Mouse (Mus musculus): ENCODE measurements around the gene A3galt2.

Gene A3galt2

DNA sequence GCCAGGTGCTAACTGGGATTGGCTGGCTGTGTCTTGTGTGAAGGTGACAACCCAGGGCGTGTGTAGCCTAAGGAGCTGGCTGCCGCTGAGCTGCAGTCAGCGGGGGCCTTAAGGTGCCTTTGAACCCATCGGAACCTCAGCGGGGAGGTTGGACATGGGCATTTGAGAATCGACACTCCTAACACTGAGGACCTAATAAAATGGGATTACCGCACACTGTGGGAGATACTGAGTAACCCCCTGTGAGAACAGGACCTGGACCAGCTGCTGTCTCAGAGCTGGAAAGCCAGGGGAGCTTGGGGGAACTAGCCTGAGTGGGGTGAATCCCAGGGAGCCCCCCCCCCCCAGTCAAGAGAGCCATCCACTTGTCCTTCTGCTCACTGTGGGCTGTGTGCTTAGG, 1.6 kb upstream of the A3galt2 start:
- no peak for DNase-seq (ENCODE audit: low read depth, low spot score)

- no peak for DNase-seq (ENCODE audit: low read depth, low spot score)
These were observed 736 bp downstream of the A3galt2 start for GRCm38 (mm10) chr4:128755900-128756299.

DNA sequence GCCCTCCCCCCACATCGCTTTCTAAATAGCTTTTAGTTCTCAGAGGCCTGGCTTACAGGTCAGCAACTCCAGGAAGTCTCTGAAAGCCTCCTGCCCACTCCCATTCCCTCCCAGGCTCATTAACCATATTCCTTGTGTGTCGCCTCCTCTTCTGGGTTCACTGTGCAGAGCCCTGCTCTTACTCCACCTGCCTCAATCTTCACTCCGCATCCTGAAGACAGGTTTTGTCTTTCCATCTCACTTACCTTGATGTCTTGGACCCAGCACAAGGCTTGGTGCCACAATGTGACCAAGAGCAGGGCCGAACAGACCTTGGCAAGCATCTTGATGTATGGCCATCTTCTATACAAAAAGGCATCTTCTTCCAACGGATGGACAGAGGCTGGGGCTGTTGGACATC, 4.0 kb downstream of the A3galt2 start:
- no peak for DNase-seq (ENCODE audit: low read depth, low spot score)

GRCm38 (mm10) chr4:128760029-128760428, 4.9 kb downstream of the A3galt2 start:
- DNase-seq (ENCODE audit: low read depth, low spot score), result no peak

DNA sequence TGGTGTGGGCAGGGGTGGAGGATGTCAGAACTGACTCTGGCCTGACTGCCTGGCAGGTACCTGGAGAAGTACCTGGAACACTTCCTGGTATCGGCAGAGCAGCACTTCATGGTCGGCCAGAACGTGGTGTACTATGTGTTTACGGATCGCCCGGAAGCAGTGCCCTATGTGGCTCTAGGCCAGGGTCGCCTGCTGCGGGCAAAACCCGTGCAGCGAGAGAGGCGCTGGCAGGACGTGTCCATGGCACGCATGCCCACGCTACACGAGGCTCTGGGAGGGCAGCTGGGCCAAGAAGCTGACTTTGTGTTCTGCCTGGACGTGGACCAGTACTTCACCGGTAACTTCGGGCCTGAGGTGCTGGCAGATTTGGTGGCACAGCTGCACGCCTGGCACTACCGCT, 11.8 kb downstream of the A3galt2 start:
- no peak for DNase-seq (ENCODE audit: low read depth, low spot score)

GRCm38 (mm10) chr4:128768120-128768519, 13.0 kb downstream of the A3galt2 start:
- no peak for DNase-seq (ENCODE audit: low read depth, low spot score)

DNA sequence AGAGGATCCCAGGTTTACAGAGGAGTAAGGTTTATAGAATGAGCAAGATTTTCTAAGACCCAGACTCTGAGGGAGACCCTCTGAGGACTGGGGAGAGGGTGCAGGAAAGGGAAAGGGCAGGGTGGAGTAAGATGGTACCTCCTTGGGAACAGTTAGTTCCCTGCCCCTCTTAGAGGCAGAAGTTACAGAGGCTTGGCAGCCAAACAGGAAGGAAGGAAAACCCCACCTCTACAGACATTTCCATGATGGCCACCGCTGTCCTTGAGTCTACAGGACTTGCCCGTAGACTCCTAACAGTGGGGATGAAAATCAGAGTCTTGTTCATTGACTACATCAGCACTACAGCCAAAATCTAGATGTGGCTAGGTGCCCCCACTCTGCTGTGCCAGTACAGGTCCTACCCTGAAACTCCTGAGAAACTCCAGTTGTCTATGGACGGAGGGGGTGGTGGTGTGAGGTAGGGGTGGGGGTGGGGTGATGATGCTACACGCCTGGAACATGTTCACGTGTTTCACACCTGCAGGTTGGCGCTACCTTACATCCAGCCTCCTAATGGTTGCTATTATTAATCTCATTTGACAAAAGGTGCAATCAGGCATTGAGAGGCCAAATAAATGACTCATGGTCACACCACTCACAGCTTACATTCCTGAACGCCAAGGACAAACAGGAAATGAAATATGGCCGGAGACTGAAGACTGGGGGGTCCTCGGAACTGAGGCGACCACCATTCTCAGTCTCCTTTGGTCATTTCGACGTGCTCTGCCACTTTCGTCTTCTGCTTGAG, 14.6 kb downstream of the A3galt2 start:
- no peak for DNase-seq (ENCODE audit: low read depth, low spot score)

DNA sequence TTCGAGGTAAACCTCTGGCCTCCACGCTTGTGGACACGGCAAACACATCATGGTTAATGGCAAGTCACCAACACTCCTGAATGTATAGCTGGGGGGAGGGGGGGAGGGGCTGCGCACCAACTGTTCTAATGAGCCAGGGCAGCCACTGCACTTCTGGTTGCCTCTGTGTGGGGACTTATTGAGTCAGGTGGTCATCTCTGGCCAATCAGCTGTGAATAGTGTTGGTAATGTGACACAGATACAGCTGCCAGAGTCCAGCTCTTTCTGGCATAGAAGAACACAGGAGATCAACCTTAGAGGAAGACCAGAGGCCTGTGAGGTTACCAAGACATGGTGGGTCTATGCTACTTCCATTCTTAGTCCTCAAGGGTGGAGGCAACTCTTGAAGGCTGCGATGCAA, 15.5 kb downstream of the A3galt2 start:
- no peak for DNase-seq (ENCODE audit: low read depth, low spot score)

DNA sequence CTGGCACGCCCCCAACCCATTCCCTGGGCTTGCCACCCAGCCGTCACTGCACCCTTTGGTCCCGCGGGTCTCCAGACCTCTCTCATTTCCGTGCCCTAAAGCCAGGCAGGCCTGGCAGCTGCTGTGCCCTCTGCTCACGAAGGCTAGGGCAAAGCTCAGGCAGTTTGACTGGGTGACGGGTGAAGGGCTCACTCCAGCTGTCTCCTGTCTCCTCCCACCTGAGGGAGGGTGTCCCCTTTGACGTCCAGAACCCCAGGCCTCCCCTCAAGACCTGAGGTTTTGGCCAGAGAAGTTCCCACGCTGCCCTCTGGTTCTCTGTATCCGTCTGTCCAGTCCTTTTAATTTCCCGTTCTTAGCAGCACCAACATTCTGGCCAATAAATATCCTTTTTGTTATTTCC, 18.7 kb downstream of the A3galt2 start:
- no peak for DNase-seq (ENCODE audit: low read depth, low spot score)

DNA sequence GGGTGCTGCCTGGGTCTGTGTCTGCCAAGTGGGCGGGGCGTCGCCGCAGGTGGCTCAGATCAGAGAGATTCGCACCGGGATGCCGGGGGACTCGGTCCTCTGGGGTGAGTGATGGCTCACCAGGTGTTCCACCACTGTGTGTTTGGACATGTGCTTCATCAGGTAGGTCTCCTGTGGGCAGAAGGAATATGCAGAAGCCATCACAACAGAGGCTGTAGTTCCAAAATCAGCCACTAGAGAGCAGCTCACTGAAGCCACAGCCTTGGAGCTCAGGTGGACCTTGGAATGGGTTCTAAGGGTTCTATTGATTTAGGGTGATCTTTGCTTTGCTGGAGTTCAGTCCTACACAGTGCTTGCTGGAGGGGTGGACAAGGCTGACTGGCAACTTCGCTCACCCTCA, 19.3 kb downstream of the A3galt2 start:
- peak; percentile 50 for DNase-seq (ENCODE audit: low read depth, low spot score)

DNA sequence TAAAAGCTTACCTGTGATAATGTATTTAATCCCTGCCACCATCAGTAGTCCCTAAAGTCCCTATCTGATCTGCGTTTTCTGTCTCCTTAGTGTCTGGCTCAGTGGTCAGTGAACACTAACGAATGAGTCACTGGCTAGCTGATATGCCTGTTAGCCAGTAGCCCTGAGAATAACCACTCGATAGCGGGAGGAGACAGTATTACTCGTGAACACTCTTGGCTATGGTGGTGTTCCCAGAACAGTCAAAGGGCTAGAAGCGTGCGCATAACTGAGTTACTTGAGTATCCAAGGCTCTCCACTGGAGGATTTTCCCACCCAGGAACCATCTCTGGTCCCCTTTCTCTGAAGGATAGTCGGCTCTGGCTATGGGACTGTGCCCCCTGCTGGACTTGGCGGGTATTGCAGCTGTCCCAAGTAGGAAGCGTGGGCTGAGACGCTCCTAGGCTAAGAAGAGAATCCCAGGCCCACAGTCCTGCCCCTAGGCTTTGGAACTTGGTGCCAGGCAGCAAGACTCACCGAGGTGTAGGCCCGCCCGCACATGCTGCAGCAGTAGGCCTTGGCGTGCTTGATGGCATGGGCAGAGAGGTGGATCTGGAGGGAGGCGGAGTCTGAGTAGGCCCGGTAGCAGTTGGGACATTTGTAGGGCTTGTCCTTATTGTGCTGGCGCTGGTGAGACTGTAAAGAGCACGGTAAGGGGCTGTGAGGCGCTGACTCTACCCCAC, 21.6 kb downstream of the A3galt2 start:
- peak; percentile 76 for DNase-seq (ENCODE audit: low read depth, low spot score)

DNA sequence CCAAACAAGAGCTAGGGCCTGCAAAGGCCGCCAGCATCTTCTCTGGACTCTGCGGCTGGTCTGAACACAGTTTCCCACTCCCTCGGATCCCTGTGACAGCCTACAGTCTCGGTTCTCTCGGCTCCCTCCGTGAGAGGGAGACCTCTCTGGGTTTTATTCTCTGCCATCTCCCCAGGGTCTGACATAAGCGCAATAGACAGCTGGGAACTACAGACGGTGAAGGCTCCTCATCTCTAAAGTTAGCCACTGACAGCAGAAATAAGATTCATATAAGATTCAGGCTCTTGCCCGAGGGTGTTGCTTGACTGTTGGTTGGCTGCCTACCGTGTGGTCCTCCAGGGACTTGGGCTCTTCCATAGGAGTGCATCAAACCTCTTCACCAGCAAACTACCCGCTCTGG, 22.4 kb downstream of the A3galt2 start:
- no peak for DNase-seq (ENCODE audit: low read depth, low spot score)

DNA sequence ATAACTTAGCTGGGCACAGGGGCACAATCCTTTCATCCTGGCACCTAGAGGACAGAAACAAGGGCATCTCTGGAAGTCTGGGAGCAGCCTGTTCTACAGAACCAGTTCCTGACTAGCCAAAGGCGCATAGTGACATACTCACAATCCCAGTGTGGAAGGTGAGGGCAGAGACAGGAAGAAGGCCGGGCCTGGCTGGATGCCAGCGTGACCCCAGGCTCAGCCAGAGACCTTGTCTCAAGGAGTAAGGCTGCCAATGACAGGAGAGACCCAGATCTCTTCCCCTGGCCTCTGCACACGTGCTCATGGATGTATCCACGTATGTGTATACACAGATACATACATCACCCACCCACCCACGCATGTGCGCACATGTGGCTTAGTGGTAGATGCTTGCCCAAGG, 26.9 kb downstream of the A3galt2 start:
- no peak for DNase-seq (ENCODE audit: low read depth, low spot score)

DNA sequence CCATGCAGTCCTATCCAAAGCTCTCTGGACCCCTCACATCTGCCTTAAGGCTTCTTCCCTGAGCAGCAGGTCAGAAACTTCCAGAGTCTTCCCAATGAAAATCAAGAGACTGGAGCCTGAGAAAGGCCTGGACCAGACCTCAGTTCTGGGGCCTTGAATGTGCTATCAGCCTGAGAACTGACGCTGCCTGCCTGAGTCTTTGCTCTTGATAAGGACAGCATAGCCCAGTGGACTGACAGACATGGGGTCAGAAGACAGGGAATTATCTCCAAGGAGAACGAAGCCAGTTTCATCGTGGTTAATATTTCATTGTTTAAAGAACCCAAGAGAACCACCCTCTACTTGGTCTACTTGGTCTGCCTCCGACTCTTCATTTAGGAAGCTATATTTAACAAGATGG, 27.5 kb downstream of the A3galt2 start:
- no peak for DNase-seq (ENCODE audit: low read depth, low spot score)

- no peak for DNase-seq (ENCODE audit: low read depth, low spot score)
These were observed 29.9 kb downstream of the A3galt2 start for GRCm38 (mm10) chr4:128784950-128785631.

GRCm38 (mm10) chr4:128785921-128786654, 30.9 kb downstream of the A3galt2 start:
- no peak for DNase-seq (ENCODE audit: low read depth, low spot score)

DNA sequence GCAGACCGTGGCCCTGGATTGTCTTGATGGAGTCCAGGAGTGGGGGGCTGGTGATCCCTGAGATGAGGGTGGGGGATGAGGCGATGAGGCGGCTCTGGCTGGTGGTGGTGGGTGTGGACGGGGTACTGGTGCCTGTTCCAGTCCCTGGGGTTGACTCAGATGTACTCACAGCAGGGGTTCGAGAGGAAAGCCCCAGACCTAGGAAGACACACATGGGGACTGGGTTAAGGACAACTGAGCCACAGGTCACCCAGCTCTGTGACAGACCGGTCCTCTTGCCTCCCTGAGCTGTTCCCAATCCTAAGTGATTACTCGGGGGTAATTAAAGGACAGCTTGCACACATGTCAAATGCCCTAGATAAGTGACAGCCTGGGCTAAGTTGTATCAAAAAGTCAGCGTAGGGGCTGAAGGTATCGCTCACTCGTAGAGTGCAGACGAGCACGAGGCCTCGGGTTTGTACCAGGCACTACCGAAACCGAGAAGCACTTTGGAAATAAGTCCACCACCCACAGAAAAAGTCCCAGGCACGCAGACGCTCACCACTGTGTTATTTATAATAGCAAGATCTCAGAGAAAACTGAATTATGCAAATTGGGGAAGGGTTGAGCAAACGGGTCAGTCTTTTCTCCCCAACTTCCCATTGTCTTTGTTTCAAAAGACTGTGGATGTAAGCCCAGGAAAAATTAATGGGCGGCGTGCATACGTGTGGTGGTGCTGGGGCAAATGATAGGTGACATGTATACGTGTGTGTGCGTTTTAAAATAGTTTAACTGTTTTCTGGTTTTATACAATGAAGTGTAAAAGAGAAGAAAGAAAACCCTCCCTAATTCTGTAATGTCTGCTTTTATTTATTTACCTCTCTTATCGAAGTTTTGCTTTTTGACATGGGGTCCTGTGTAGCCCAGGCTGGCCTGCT, 32.1 kb downstream of the A3galt2 start:
- DNase-seq (ENCODE audit: low read depth, low spot score), result no peak

GRCm38 (mm10) chr4:128788108-128788507, 32.9 kb downstream of the A3galt2 start:
- DNase-seq (ENCODE audit: low read depth, low spot score), result no peak

- no peak for DNase-seq (ENCODE audit: low read depth, low spot score)
These were observed 34.5 kb downstream of the A3galt2 start for GRCm38 (mm10) chr4:128789646-128790045.

DNA sequence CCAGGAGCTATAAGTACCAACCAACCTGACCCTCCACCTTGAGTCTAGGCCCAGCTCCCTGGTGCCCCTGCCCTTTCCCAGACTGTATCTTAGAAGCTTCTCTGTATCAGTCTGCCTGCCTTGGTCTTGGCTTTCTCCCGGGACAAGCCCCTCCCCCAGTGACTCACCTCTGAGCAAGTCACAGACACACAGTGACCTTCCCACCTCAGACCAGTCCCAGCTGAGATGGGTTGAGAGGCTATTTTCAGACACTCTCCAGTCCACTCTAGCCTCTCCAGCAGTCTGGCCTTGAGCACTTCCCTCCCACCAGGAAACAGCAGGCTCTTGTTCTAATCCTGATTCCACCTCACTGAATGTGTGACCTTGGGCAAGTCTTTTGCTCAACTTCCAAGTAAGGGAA, 38.5 kb downstream of the A3galt2 start:
- peak; percentile 85 for DNase-seq (ENCODE audit: low read depth, low spot score)

GRCm38 (mm10) chr4:128794198-128794597, 39.0 kb downstream of the A3galt2 start:
- DNase-seq (ENCODE audit: low read depth, low spot score), result peak; percentile 19

Measured in 3T3-L1 (cell line).